Comparison of ENCODE assay signal across 24 mouse cellular contexts in genomic region chr2:118484386-118484898, GRCm38 (mm10).
"Had no signal": no experiment of that assay in that cellular context is flagged by ENCODE, and none has a peak within 500 bp of the region (broad histone marks: within the 10 kb centered on the region; RNA-seq: fewer than 3 reads in every experiment).

No protein-coding gene starts in this region.

- H3K27me3 ChIP-seq: heart, embryonic 12.5 days; hindbrain, embryonic 12.5 days; intestine, embryonic 15.5 days; limb, embryonic 13.5 days; limb, embryonic 15.5 days had no signal

- H3K9me3 ChIP-seq: heart, embryonic 10.5 days; hindbrain, embryonic 10.5 days; hindbrain, embryonic 12.5 days; intestine, embryonic 15.5 days; limb, embryonic 13.5 days; limb, embryonic 15.5 days had no signal

- ATAC-seq: forebrain, embryonic 16.5 days; hindbrain, embryonic 16.5 days; inflammation-experienced regulatory T-cells, adult 6 months; intestine, embryonic 15.5 days; intestine, postnatal 0 days had no signal

- DNase-seq: heart, adult 18-20 months; heart, postnatal 10 days; heart, postnatal 4 days; kidney, adult 18-20 months; kidney, adult 9 months; kidney, postnatal 10 days; kidney, postnatal 25 days; kidney, postnatal 4 days; left cerebral cortex, postnatal 4 days had no signal

- H3K36me3 ChIP-seq: heart, embryonic 10.5 days; heart, embryonic 12.5 days; hindbrain, embryonic 10.5 days; hindbrain, embryonic 12.5 days; intestine, embryonic 15.5 days; limb, embryonic 13.5 days; limb, embryonic 15.5 days had no signal

- H3K4me3 ChIP-seq: gastrocnemius, adult 2 months; heart, embryonic 10.5 days; heart, embryonic 12.5 days; hindbrain, embryonic 10.5 days; hindbrain, embryonic 12.5 days; intestine, embryonic 15.5 days; layer of hippocampus, adult 2 months; left cerebral cortex, adult 2 months; limb, embryonic 13.5 days; limb, embryonic 15.5 days had no signal

- H3K4me1 ChIP-seq: heart, embryonic 12.5 days; hindbrain, embryonic 12.5 days; intestine, embryonic 15.5 days; limb, embryonic 13.5 days; limb, embryonic 15.5 days had no signal

- H3K4me2 ChIP-seq: heart, embryonic 12.5 days; hindbrain, embryonic 12.5 days; hindbrain, embryonic 14.5 days; intestine, embryonic 15.5 days; limb, embryonic 13.5 days; limb, embryonic 15.5 days had no signal

- H3K9ac ChIP-seq: heart, embryonic 12.5 days; hindbrain, embryonic 12.5 days; hindbrain, embryonic 14.5 days; intestine, embryonic 15.5 days; limb, embryonic 13.5 days; limb, embryonic 15.5 days had no signal

- H3K27ac ChIP-seq: gastrocnemius, adult 2 months; heart, embryonic 10.5 days; hindbrain, embryonic 10.5 days; hindbrain, embryonic 12.5 days; hindbrain, embryonic 14.5 days; intestine, embryonic 15.5 days; layer of hippocampus, adult 2 months; left cerebral cortex, adult 2 months; limb, embryonic 13.5 days; limb, embryonic 15.5 days had no signal
